Mouse (Mus musculus): ENCODE results near the gene Ifne.

DNA sequence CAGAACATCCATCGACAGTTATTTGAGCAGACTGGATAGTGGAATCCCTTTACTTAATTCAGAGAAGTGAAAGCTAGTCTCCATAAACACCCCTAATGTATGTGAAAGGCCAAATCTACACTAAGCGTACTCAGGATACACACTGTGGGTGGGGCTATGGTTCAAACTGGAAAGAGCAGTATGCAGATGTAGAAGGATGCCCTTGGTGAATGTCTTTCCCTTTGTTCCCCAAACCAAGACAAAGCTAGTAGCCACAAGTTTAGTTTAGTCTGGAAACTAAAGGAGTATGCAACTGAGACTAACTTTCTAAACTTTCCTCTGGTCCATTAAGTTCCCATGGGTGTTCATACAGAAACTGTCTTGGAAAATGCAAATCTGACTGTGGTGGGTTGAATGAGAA, 45.5 kb upstream of the Ifne start:
- TF ChIP-seq POLR2A (IDR thresholded peaks at IDR 0.05; ENCODE audit: insufficient read depth, low read depth, low read length) (no peak), CTCF (IDR thresholded peaks at IDR 0.05) (no peak)

All from heart, adult 2 months (tissue).